Mouse (Mus musculus): ENCODE measurements around the gene Mlst8. TPM values are rescaled to one million over a fixed set of nuclear protein-coding genes. Genes with fewer than 3 reads are reported as not detected.

Gene Mlst8
- total and polyA plus RNA-seq, 2 experiments from 2014 or later = 10.1 to 12.4 TPM

- ATAC-seq (ENCODE audit: insufficient read depth, low read depth) (peak; percentile 28; the same call in 1 of the 2 replicates), DNase-seq (ENCODE audit: low spot score) (no peak)
- TF ChIP-seq EP300 (IDR thresholded peaks at IDR 0.05; ENCODE audit: low read depth) = no peak
- TF ChIP-seq CTCF (IDR thresholded peaks at IDR 0.05; ENCODE audit: low read depth) = no peak
- H3K4me3 ChIP-seq (ENCODE audit: low read depth, low read length) = peak within 1 kb of the TSS; percentile 59
- H3K27ac ChIP-seq (ENCODE audit: low read depth) = no peak within 1 kb of the TSS
- H3K4me1 ChIP-seq (ENCODE audit: control insufficient read depth, insufficient read depth) = peaks cover 11% of the 10 kb centered on the region; the same call in 1 of the 2 replicates
- WGBS = under 1% methylated on average over 41 of the region's 45 CpGs
- H3K9ac ChIP-seq (replicated peaks; ENCODE audit: low read depth, low read length) = peak within 1 kb of the TSS; percentile 59
- H3K36me3 ChIP-seq (replicated peaks; ENCODE audit: control insufficient read depth, insufficient read depth, low read length) = no peaks in the 10 kb centered on the region
- H3K9me3 ChIP-seq (replicated peaks; ENCODE audit: control insufficient read depth, low read length) = no peaks in the 10 kb centered on the region
- peaks cover 35% of the 10 kb centered on the region for H3K27me3 ChIP-seq (ENCODE audit: control insufficient read depth, insufficient read depth, low read length)
- H3K4me2 ChIP-seq (ENCODE audit: low read depth, low read length) = peak within 1 kb of the TSS; percentile 97
These were observed 9.3 kb upstream of the Mlst8 start, which contains the start of gene Caskin1 for GRCm38 (mm10) chr17:24488186-24488661. TSS of gene Caskin1 (plus strand) at chr17:24488601.

GRCm38 (mm10) chr17:24485090-24485860, 6.4 kb upstream of the Mlst8 start:
- Histone ChIP-seq H3K4me3 (ENCODE audit: low read depth, low read length) (no peak overlapping the region), H3K27me3 (ENCODE audit: control insufficient read depth, insufficient read depth, low read length) (peaks cover 28% of the 10 kb centered on the region), H3K36me3 (replicated peaks; ENCODE audit: control insufficient read depth, insufficient read depth, low read length) (no peaks in the 10 kb centered on the region), H3K27ac (ENCODE audit: low read depth) (no peak overlapping the region), H3K9ac (replicated peaks; ENCODE audit: low read depth, low read length) (no peak overlapping the region), H3K4me1 (ENCODE audit: control insufficient read depth, insufficient read depth) (peaks cover 11% of the 10 kb centered on the region; the same call in 1 of the 2 replicates), H3K4me2 (ENCODE audit: low read depth, low read length) (no peak overlapping the region), H3K9me3 (replicated peaks; ENCODE audit: control insufficient read depth, low read length) (no peaks in the 10 kb centered on the region)
- WGBS = 38% methylated on average over 11 of the region's 11 CpGs
- no peak for DNase-seq (ENCODE audit: low spot score)
- no peak for ATAC-seq (ENCODE audit: insufficient read depth, low read depth)
- TF ChIP-seq CTCF (IDR thresholded peaks at IDR 0.05; ENCODE audit: low read depth) (no peak), EP300 (IDR thresholded peaks at IDR 0.05; ENCODE audit: low read depth) (no peak)

- no peak overlapping the region for H3K4me3 ChIP-seq (ENCODE audit: low read depth, low read length)
- H3K27ac ChIP-seq (ENCODE audit: low read depth) = no peak overlapping the region
- no peak overlapping the region for H3K4me2 ChIP-seq (ENCODE audit: low read depth, low read length)
- ATAC-seq (ENCODE audit: insufficient read depth, low read depth) (no peak), DNase-seq (ENCODE audit: low spot score) (no peak)
- 83% methylated on average over 3 of the region's 3 CpGs for WGBS
- peaks cover 13% of the 10 kb centered on the region for H3K27me3 ChIP-seq (ENCODE audit: control insufficient read depth, insufficient read depth, low read length)
- no peaks in the 10 kb centered on the region for H3K9me3 ChIP-seq (replicated peaks; ENCODE audit: control insufficient read depth, low read length)
- H3K9ac ChIP-seq (replicated peaks; ENCODE audit: low read depth, low read length) = no peak overlapping the region
- TF ChIP-seq EP300 (IDR thresholded peaks at IDR 0.05; ENCODE audit: low read depth) (no peak), CTCF (IDR thresholded peaks at IDR 0.05; ENCODE audit: low read depth) (no peak)
- no peaks in the 10 kb centered on the region for H3K36me3 ChIP-seq (replicated peaks; ENCODE audit: control insufficient read depth, insufficient read depth, low read length)
- peaks cover 5% of the 10 kb centered on the region; the same call in 1 of the 2 replicates for H3K4me1 ChIP-seq (ENCODE audit: control insufficient read depth, insufficient read depth)
These were observed 4.6 kb upstream of the Mlst8 start for GRCm38 (mm10) chr17:24483495-24483894.

- no peak overlapping the region for H3K27ac ChIP-seq (ENCODE audit: low read depth)
- 0 out of 2 replicates have a peak, but pooled peaks cover 3% of the 10 kb centered on the region for H3K27me3 ChIP-seq (ENCODE audit: control insufficient read depth, insufficient read depth, low read length)
- no peak overlapping the region for H3K4me3 ChIP-seq (ENCODE audit: low read depth, low read length)
- no peak overlapping the region for H3K9ac ChIP-seq (replicated peaks; ENCODE audit: low read depth, low read length)
- no peak for ATAC-seq (ENCODE audit: insufficient read depth, low read depth)
- no peak overlapping the region for H3K4me2 ChIP-seq (ENCODE audit: low read depth, low read length)
- DNase-seq (ENCODE audit: low spot score) = no peak
- H3K36me3 ChIP-seq (replicated peaks; ENCODE audit: control insufficient read depth, insufficient read depth, low read length) = peaks cover 12% of the 10 kb centered on the region
- TF ChIP-seq EP300 (IDR thresholded peaks at IDR 0.05; ENCODE audit: low read depth) = no peak
- no peak for TF ChIP-seq CTCF (IDR thresholded peaks at IDR 0.05; ENCODE audit: low read depth)
- WGBS = 90% methylated on average over 20 of the region's 20 CpGs
- peaks cover 5% of the 10 kb centered on the region for H3K4me1 ChIP-seq (ENCODE audit: control insufficient read depth, insufficient read depth)
- H3K9me3 ChIP-seq (replicated peaks; ENCODE audit: control insufficient read depth, low read length) = no peaks in the 10 kb centered on the region
These were observed 2.3 kb upstream of the Mlst8 start for GRCm38 (mm10) chr17:24481027-24481815.

GRCm38 (mm10) chr17:24480201-24480826, 1.4 kb upstream of the Mlst8 start:
- DNase-seq (ENCODE audit: low spot score) (no peak), ATAC-seq (ENCODE audit: insufficient read depth, low read depth) (no peak)
- H3K4me3 ChIP-seq (ENCODE audit: low read depth, low read length) = no peak overlapping the region
- H3K4me1 ChIP-seq (ENCODE audit: control insufficient read depth, insufficient read depth) = peaks cover 2% of the 10 kb centered on the region
- peaks cover 21% of the 10 kb centered on the region for H3K36me3 ChIP-seq (replicated peaks; ENCODE audit: control insufficient read depth, insufficient read depth, low read length)
- H3K27ac ChIP-seq (ENCODE audit: low read depth) = no peak overlapping the region
- WGBS = 41% methylated on average over 3 of the region's 3 CpGs
- no peak overlapping the region for H3K4me2 ChIP-seq (ENCODE audit: low read depth, low read length)
- 0 out of 2 replicates have a peak, but pooled peaks cover 3% of the 10 kb centered on the region for H3K27me3 ChIP-seq (ENCODE audit: control insufficient read depth, insufficient read depth, low read length)
- no peaks in the 10 kb centered on the region for H3K9me3 ChIP-seq (replicated peaks; ENCODE audit: control insufficient read depth, low read length)
- H3K9ac ChIP-seq (replicated peaks; ENCODE audit: low read depth, low read length) = no peak overlapping the region
- TF ChIP-seq EP300 (IDR thresholded peaks at IDR 0.05; ENCODE audit: low read depth) (no peak), CTCF (IDR thresholded peaks at IDR 0.05; ENCODE audit: low read depth) (peak; percentile 32)
